Mouse (Mus musculus): ENCODE measurements around the gene Homer2.

Homer2 gene

GRCm38 (mm10) chr7:81698357-81698756 is 9.0 kb downstream of the Homer2 start:
- DNase-seq (ENCODE audit: low read depth, low spot score): no peak

GRCm38 (mm10) chr7:81697954-81698353 is 9.4 kb downstream of the Homer2 start:
- no peak for DNase-seq (ENCODE audit: low read depth, low spot score)

GRCm38 (mm10) chr7:81695763-81696533 is 11.4 kb downstream of the Homer2 start:
- DNase-seq (ENCODE audit: low read depth, low spot score): no peak

- no peak for DNase-seq (ENCODE audit: low read depth, low spot score)
Observed at GRCm38 (mm10) chr7:81691067-81691466, 16.3 kb downstream of the Homer2 start.

GRCm38 (mm10) chr7:81689116-81689681 is 18.1 kb downstream of the Homer2 start:
- DNase-seq (ENCODE audit: low read depth, low spot score): no peak

GRCm38 (mm10) chr7:81688378-81688777 is 18.9 kb downstream of the Homer2 start:
- no peak for DNase-seq (ENCODE audit: low read depth, low spot score)

- DNase-seq (ENCODE audit: low read depth, low spot score): no peak
Observed at GRCm38 (mm10) chr7:81687684-81688316, 19.5 kb downstream of the Homer2 start.

GRCm38 (mm10) chr7:81685375-81685774 is 22.0 kb downstream of the Homer2 start:
- no peak for DNase-seq (ENCODE audit: low read depth, low spot score)

- DNase-seq (ENCODE audit: low read depth, low spot score): no peak
Observed at GRCm38 (mm10) chr7:81683779-81684422, 23.4 kb downstream of the Homer2 start.

- no peak for DNase-seq (ENCODE audit: low read depth, low spot score)
Observed at GRCm38 (mm10) chr7:81681386-81681785, 25.9 kb downstream of the Homer2 start.

- DNase-seq (ENCODE audit: low read depth, low spot score): no peak
Observed at GRCm38 (mm10) chr7:81673359-81674013, 33.8 kb downstream of the Homer2 start.

- DNase-seq (ENCODE audit: low read depth, low spot score): no peak
Observed at GRCm38 (mm10) chr7:81672735-81673291, 34.5 kb downstream of the Homer2 start.

- no peak for DNase-seq (ENCODE audit: low read depth, low spot score)
Observed at GRCm38 (mm10) chr7:81667156-81667555, 40.2 kb downstream of the Homer2 start.

- DNase-seq (ENCODE audit: low read depth, low spot score): no peak
Observed at GRCm38 (mm10) chr7:81666585-81666984, 40.7 kb downstream of the Homer2 start.

GRCm38 (mm10) chr7:81663057-81663456 is 44.3 kb downstream of the Homer2 start:
- DNase-seq (ENCODE audit: low read depth, low spot score): no peak

GRCm38 (mm10) chr7:81657631-81658347 is 49.5 kb downstream of the Homer2 start:
- no peak for DNase-seq (ENCODE audit: low read depth, low spot score)

- DNase-seq (ENCODE audit: low read depth, low spot score): no peak
Observed at GRCm38 (mm10) chr7:81657055-81657454, 50.3 kb downstream of the Homer2 start.

- DNase-seq (ENCODE audit: low read depth, low spot score): peak; percentile 83
Observed at GRCm38 (mm10) chr7:81656635-81657034, 50.7 kb downstream of the Homer2 start.

- no peak for DNase-seq (ENCODE audit: low read depth, low spot score)
Observed at GRCm38 (mm10) chr7:81654946-81655718, 52.2 kb downstream of the Homer2 start.

- DNase-seq (ENCODE audit: low read depth, low spot score): peak; percentile 58
Observed at GRCm38 (mm10) chr7:81653988-81654387, 53.3 kb downstream of the Homer2 start.
